In the genomic region with DNA sequence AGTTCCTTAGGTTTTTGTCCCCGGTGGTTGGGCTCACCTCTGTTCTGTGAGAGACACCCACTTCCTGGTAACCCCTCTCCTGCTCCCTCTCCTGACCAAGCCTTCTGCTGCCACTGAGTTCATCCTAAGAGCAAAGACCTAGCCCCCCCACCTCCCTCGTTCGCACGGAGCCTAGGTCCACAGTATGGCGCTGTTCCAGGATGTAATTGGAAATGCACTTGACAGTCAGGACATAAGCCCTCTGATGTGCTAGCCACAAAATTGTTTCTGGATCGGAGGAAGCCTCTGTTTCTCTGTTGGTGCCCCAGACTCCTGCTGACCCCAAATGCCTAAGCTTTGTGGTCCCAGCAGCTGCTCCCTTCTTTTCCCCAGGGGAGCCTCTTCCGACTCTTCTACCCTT, we compare ENCODE assay signal across 16 mouse cellular contexts. TPM values are rescaled to one million over a fixed set of nuclear protein-coding genes. Genes with fewer than 3 reads are reported as not detected.
DNase-seq lines count a peak whose midpoint lies in the region; ATAC-seq and TF ChIP-seq lines count a peak whose summit lies in the region.
"Had no signal": no experiment of that assay in that cellular context is flagged by ENCODE, and none has a peak within 500 bp of the region (broad histone marks: within the 10 kb centered on the region; RNA-seq: fewer than 3 reads in every experiment).

No protein-coding gene starts in this region.

- H3K9me3 ChIP-seq in heart, embryonic 12.5 days (replicated peaks), result no peaks in the 10 kb centered on the region
- H3K9me3 ChIP-seq in heart, embryonic 10.5 days, result no peaks in the 10 kb centered on the region
- no peaks in the 10 kb centered on the region for H3K9me3 ChIP-seq in neural tube, embryonic 13.5 days
- no peaks in the 10 kb centered on the region for H3K9me3 ChIP-seq in neural tube, embryonic 15.5 days (replicated peaks)
- H3K9me3 ChIP-seq: limb, embryonic 13.5 days; midbrain, embryonic 12.5 days had no signal

- no peak for ATAC-seq in heart, embryonic 12.5 days (ENCODE audit: insufficient number of reproducible peaks, low FRiP score)
- no peak for ATAC-seq in neural tube, embryonic 13.5 days (ENCODE audit: low read depth)
- no peak for ATAC-seq in neural tube, embryonic 15.5 days (ENCODE audit: low FRiP score)
- ATAC-seq in megakaryocyte progenitor cell, adult 5-6 weeks (replicated peaks; ENCODE audit: poor library complexity), result peak; percentile 15; the same call in 1 of the 2 replicates

- 0 out of 2 replicates have a peak overlapping the region, but pooled peaks have one; percentile 23 for H3K9ac ChIP-seq in heart, embryonic 12.5 days
- peak overlapping the region; percentile 17; the same call in 1 of the 2 replicates for H3K9ac ChIP-seq in neural tube, embryonic 13.5 days
- no peak overlapping the region for H3K9ac ChIP-seq in neural tube, embryonic 15.5 days (replicated peaks)
- H3K9ac ChIP-seq: midbrain, embryonic 12.5 days had no signal

- H3K27ac ChIP-seq in heart, embryonic 12.5 days (ENCODE audit: poor library complexity, severe bottlenecking), result no peak overlapping the region
- H3K27ac ChIP-seq in heart, embryonic 10.5 days, result no peak overlapping the region
- H3K27ac ChIP-seq in layer of hippocampus, adult 2 months, result peak overlapping the region; percentile 24; the same call in 1 of the 2 replicates
- H3K27ac ChIP-seq in neural tube, embryonic 13.5 days (replicated peaks), result no peak overlapping the region
- no peak overlapping the region for H3K27ac ChIP-seq in neural tube, embryonic 15.5 days (replicated peaks)
- H3K27ac ChIP-seq: limb, embryonic 13.5 days; midbrain, embryonic 12.5 days had no signal

- 0 out of 2 replicates have a peak, but pooled peaks cover 8% of the 10 kb centered on the region for H3K36me3 ChIP-seq in heart, embryonic 12.5 days
- no peaks in the 10 kb centered on the region for H3K36me3 ChIP-seq in heart, embryonic 10.5 days
- no peaks in the 10 kb centered on the region for H3K36me3 ChIP-seq in neural tube, embryonic 13.5 days
- H3K36me3 ChIP-seq in neural tube, embryonic 15.5 days, result no peaks in the 10 kb centered on the region
- H3K36me3 ChIP-seq: midbrain, embryonic 12.5 days had no signal

- no peak overlapping the region for H3K4me3 ChIP-seq in heart, embryonic 12.5 days
- no peak overlapping the region for H3K4me3 ChIP-seq in heart, embryonic 10.5 days
- H3K4me3 ChIP-seq in layer of hippocampus, adult 2 months, result no peak overlapping the region
- no peak overlapping the region for H3K4me3 ChIP-seq in neural tube, embryonic 13.5 days
- H3K4me3 ChIP-seq in neural tube, embryonic 15.5 days (replicated peaks), result no peak overlapping the region
- H3K4me3 ChIP-seq: limb, embryonic 13.5 days; midbrain, embryonic 12.5 days had no signal

- no peaks in the 10 kb centered on the region for H3K27me3 ChIP-seq in heart, embryonic 12.5 days (replicated peaks)
- H3K27me3 ChIP-seq in heart, embryonic 10.5 days (ENCODE audit: insufficient read depth, poor library complexity, severe bottlenecking), result peaks cover 6% of the 10 kb centered on the region; the same call in 1 of the 2 replicates
- no peaks in the 10 kb centered on the region for H3K27me3 ChIP-seq in neural tube, embryonic 13.5 days
- no peaks in the 10 kb centered on the region for H3K27me3 ChIP-seq in neural tube, embryonic 15.5 days (replicated peaks)
- H3K27me3 ChIP-seq: limb, embryonic 13.5 days had no signal

- H3K4me2 ChIP-seq in heart, embryonic 12.5 days, result no peak overlapping the region
- no peak overlapping the region for H3K4me2 ChIP-seq in neural tube, embryonic 13.5 days
- no peak overlapping the region for H3K4me2 ChIP-seq in neural tube, embryonic 15.5 days
- H3K4me2 ChIP-seq: heart, embryonic 11.5 days; limb, embryonic 13.5 days; midbrain, embryonic 12.5 days had no signal

- 52% methylated on average over 7 of the region's 7 CpGs for WGBS in heart, embryonic 12.5 days
- 50% methylated on average over 7 of the region's 7 CpGs for WGBS in heart, embryonic 10.5 days
- WGBS in neural tube, embryonic 13.5 days, result 54% methylated on average over 7 of the region's 7 CpGs
- WGBS in neural tube, embryonic 15.5 days, result 48% methylated on average over 7 of the region's 7 CpGs

- no peak for DNase-seq in heart, embryonic 10.5 days (ENCODE audit: low spot score)
- no peak for DNase-seq in layer of hippocampus, adult 2 months (ENCODE audit: low spot score in 2 of 2)
- DNase-seq in layer of hippocampus, adult 18-20 months (ENCODE audit: low spot score in 2 of 2), result no peak
- no peak for DNase-seq in spleen, postnatal 10 days (ENCODE audit: low spot score in 2 of 2)
- DNase-seq: adrenal gland, adult 8-10 months; cerebellum, adult 8-10 months; embryo, embryonic 11 days; gastrocnemius, postnatal 10 days; right cerebral cortex, postnatal 14 days had no signal

- no peak for TF ChIP-seq CTCF in layer of hippocampus, adult 2 months (conservative IDR thresholded peaks at IDR 0.05)

- peaks cover 45% of the 10 kb centered on the region for H3K4me1 ChIP-seq in heart, embryonic 12.5 days (replicated peaks)
- H3K4me1 ChIP-seq in heart, embryonic 10.5 days, result peaks cover 40% of the 10 kb centered on the region
- peaks cover 35% of the 10 kb centered on the region for H3K4me1 ChIP-seq in neural tube, embryonic 13.5 days (replicated peaks)
- H3K4me1 ChIP-seq in neural tube, embryonic 15.5 days, result peaks cover 29% of the 10 kb centered on the region

RNA-seq across cellular contexts. Expression of gene Pafah2, which starts 7.6 kb away (rescaled TPM):
- 10.1 and 10.7 TPM in 2 replicates for polyA plus RNA-seq in heart, embryonic 12.5 days (2016; fragmentation: Nextera tagmentation; extraction: Ambion mirVana)
- polyA plus RNA-seq in heart, embryonic 10.5 days (2016; fragmentation: Nextera tagmentation; extraction: Ambion mirVana), result 8.0 and 9.6 TPM in 2 replicates
- total RNA-seq in layer of hippocampus, adult 2 months (2021), result 1 to 10 TPM; 6.6 to 9.0 TPM
- 1 to 10 TPM; 5.0 to 5.9 TPM for total RNA-seq in layer of hippocampus, adult 18-20 months (2021)
- polyA plus RNA-seq in neural tube, embryonic 13.5 days (2015; fragmentation: Nextera tagmentation; extraction: Ambion mirVana), result 7.4 and 8.0 TPM in 2 replicates
- 7.5 and 8.9 TPM in 2 replicates for polyA plus RNA-seq in neural tube, embryonic 15.5 days (2015; fragmentation: Nextera tagmentation; extraction: Ambion mirVana)
- 14.0 and 21.2 TPM in 2 replicates for total RNA-seq in megakaryocyte progenitor cell, adult 5-6 weeks (2015)
- 14.5 and 16.2 TPM in 2 replicates for total RNA-seq in megakaryocyte progenitor cell, adult 5-6 weeks (2017)

RNA-seq across cellular contexts. Expression of gene Extl1, which starts 20.1 kb away (rescaled TPM):
- 3.1 TPM in 2 replicates for polyA plus RNA-seq in heart, embryonic 12.5 days (2016; fragmentation: Nextera tagmentation; extraction: Ambion mirVana)
- polyA plus RNA-seq in heart, embryonic 10.5 days (2016; fragmentation: Nextera tagmentation; extraction: Ambion mirVana), result 1.9 and 2.8 TPM in 2 replicates
- 10 to 100 TPM; 44.7 to 46.5 TPM for total RNA-seq in layer of hippocampus, adult 2 months (2021)
- total RNA-seq in layer of hippocampus, adult 18-20 months (2021), result 10 to 100 TPM; 46.1 to 48.0 TPM
- polyA plus RNA-seq in neural tube, embryonic 13.5 days (2015; fragmentation: Nextera tagmentation; extraction: Ambion mirVana), result 0.66 and 0.73 TPM in 2 replicates
- 0.75 and 1.2 TPM in 2 replicates for polyA plus RNA-seq in neural tube, embryonic 15.5 days (2015; fragmentation: Nextera tagmentation; extraction: Ambion mirVana)
- total RNA-seq in megakaryocyte progenitor cell, adult 5-6 weeks (2015), result not detected in 2 replicates
- not detected in 2 replicates for total RNA-seq in megakaryocyte progenitor cell, adult 5-6 weeks (2017)
